Mouse (Mus musculus) myocyte (in vitro differentiated cells): ENCODE data around the gene Mt1. TPM values are rescaled to one million over a fixed set of nuclear protein-coding genes. Genes with fewer than 3 reads are reported as not detected.

Experiments used
- H3K27me3 ChIP-seq: one replicate; pipeline ENCODE4 v1.6.1; 2011; ENCODE audit not compliant: control insufficient read depth, insufficient read depth, insufficient read length
- H3K36me3 ChIP-seq: one replicate; pipeline ENCODE4 v1.6.1; 2011; ENCODE audit not compliant: control insufficient read depth, insufficient read depth
- H3K4me2 ChIP-seq: one replicate; pipeline ENCODE4 v1.6.1; 2011; ENCODE audit warnings: low read depth, control low read depth
- H3K4me3 ChIP-seq: one replicate; pipeline ENCODE4 v1.5.1; 2011; ENCODE audit warnings: mild to moderate bottlenecking, control low read depth, moderate library complexity
- H3K79me2 ChIP-seq: one replicate; pipeline ENCODE4 v1.6.1; 2011; ENCODE audit not compliant: control insufficient read depth, insufficient read depth
- H3ac ChIP-seq: one replicate; pipeline ENCODE4 v1.6.1; 2011; ENCODE audit not compliant: control insufficient read depth, insufficient read length
- CEBPB ChIP-seq: IDR thresholded peaks from 2 replicates; pipeline ENCODE4 v1.6.1; 2011; ENCODE audit warnings: mild to moderate bottlenecking, moderate library complexity; ENCODE audit not compliant: poor library complexity, insufficient read depth, severe bottlenecking
- E2F4 ChIP-seq: IDR thresholded peaks from one replicate; pipeline ENCODE4 v1.6.1; 2011; ENCODE audit warnings: mild to moderate bottlenecking, control low read depth, moderate library complexity; ENCODE audit not compliant: insufficient read depth
- MAX ChIP-seq: IDR thresholded peaks from one replicate; pipeline ENCODE4 v1.6.1; 2011; ENCODE audit warnings: low read depth, mild to moderate bottlenecking, control low read depth
- MYOD1 ChIP-seq, 3 experiments: IDR thresholded peaks; one replicate each; pipeline ENCODE4 v1.6.1; 2011; ENCODE audit warnings: control low read depth in 2 of 3, low read depth in 2 of 3, mild to moderate bottlenecking in 2 of 3, moderate library complexity in 1 of 3; ENCODE audit not compliant: insufficient read length in 2 of 3, control insufficient read depth in 1 of 3
- MYOG ChIP-seq, 3 experiments: IDR thresholded peaks; one replicate each; pipeline ENCODE4 v1.6.1; 2011; ENCODE audit warnings: control low read depth in 2 of 3, low read depth in 2 of 3, mild to moderate bottlenecking in 2 of 3; ENCODE audit not compliant: insufficient read length in 2 of 3, control insufficient read depth in 1 of 3, insufficient read depth in 1 of 3
- POLR2A ChIP-seq: IDR thresholded peaks from one replicate; pipeline ENCODE4 v1.6.1; 2011; ENCODE audit warnings: low read depth, mild to moderate bottlenecking, control low read depth, moderate library complexity; ENCODE audit not compliant: insufficient read length
- POLR2AphosphoS2 ChIP-seq: IDR thresholded peaks from one replicate; pipeline ENCODE4 v1.6.1; 2011; ENCODE audit warnings: low read depth, control low read depth; ENCODE audit not compliant: insufficient read length
- REST ChIP-seq: IDR thresholded peaks from one replicate; pipeline ENCODE4 v1.6.1; 2011; ENCODE audit warnings: mild to moderate bottlenecking, control low read depth, moderate library complexity; ENCODE audit not compliant: insufficient read depth, insufficient read length
- SRF ChIP-seq: IDR thresholded peaks from one replicate; pipeline ENCODE4 v1.6.1; 2011; ENCODE audit warnings: low read depth; ENCODE audit not compliant: control insufficient read depth, insufficient read length
- TCF12 ChIP-seq: IDR thresholded peaks from one replicate; pipeline ENCODE4 v1.6.1; 2011; ENCODE audit warnings: mild to moderate bottlenecking, control low read depth; ENCODE audit not compliant: poor library complexity, insufficient read depth, severe bottlenecking
- TCF3 ChIP-seq: IDR thresholded peaks from one replicate; pipeline ENCODE4 v1.6.1; 2011; ENCODE audit warnings: low read depth, control low read depth; ENCODE audit not compliant: insufficient read length
- USF1 ChIP-seq: IDR thresholded peaks from one replicate; pipeline ENCODE4 v1.6.1; 2011; ENCODE audit warnings: low read depth, mild to moderate bottlenecking, control low read depth, moderate library complexity
- polyA plus RNA-seq: library from polyadenylated mRNA; unstranded; fragments of >200 nt; fragmentation: generic; extraction: Trizol; gene quantifications from one replicate; pipeline ENCODE4 v1.2.1, GENCODE M21; 2012; ENCODE audit warnings: missing spikeins

The Mt1 gene
- polyA plus RNA-seq, 1 experiment: 1,165 TPM

DNA sequence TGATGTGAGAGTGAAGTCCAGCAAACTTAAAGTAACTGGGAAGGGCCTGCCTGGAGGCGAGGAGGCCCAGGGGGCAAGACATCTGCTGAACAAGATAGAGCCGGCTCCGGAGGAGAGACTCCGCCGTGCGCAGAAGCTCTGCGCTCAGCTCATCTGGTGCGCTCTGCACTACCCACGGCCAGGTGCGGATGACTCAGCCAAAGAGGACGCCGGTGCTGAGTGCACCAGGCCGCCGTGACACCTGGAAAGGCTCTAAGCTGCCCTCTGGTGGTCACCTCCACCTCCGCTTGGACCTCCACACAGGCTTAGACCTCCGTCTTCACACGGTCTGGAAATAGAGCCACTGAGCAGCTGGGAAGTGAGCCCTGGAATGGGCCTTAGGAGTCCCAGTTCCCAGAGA lies 7.7 kb downstream of the Mt1 start:
- Histone ChIP-seq H3K4me3 (no peak overlapping the region), H3K27me3 (no peaks in the 10 kb centered on the region), H3K36me3 (no peaks in the 10 kb centered on the region), H3K4me2 (no peak overlapping the region), H3K79me2 (no peaks in the 10 kb centered on the region), H3ac (no peak overlapping the region)
- TF ChIP-seq REST (no peak), MYOD1 (IDR thresholded peaks at IDR 0.05; ENCODE audit: control insufficient read depth in 1 of 3, insufficient read length in 2 of 3, low read depth in 2 of 3) (peak in 1 of 3 experiments; percentile 19)

DNA sequence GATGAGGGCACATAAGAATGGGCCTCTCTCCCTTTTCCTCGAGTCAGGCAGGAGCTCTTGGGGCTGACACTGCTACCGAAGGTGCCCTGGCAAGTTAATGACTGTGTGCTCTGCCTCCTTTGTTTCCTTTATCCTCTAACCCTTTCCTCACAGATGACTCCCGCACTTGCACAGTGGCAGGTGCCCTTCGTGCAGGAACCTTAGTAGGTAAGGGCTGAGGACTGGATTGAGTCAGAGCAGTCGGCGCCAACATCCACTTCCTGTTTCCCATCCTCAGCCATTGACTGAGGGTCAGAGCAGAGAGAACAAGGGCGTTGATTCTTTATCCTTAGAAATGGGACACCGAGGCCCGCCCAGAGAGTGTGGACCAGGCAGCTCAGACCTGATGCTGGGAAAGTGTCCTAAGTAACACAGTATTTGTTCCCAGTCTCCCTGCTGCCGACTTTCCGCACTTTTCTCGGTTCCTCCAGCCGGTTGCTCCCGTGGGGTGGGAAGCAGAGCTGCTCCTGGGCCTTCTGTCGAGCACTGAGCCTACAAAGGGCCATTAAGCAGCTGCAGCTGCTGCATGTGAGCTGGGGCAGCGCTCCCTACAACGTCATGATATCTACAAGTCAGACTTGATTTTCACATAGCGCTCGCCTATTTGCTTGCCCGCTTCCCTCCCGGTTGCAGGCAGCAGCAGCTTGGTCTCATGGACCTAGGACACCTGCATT lies 8.6 kb downstream of the Mt1 start:
- Histone ChIP-seq H3K4me2 (no peak overlapping the region), H3ac (no peak overlapping the region), H3K4me3 (no peak overlapping the region), H3K27me3 (no peaks in the 10 kb centered on the region), H3K36me3 (no peaks in the 10 kb centered on the region), H3K79me2 (no peaks in the 10 kb centered on the region)
- TF ChIP-seq E2F4: no peak
- no peak for TF ChIP-seq SRF
- no peak for TF ChIP-seq TCF3
- TF ChIP-seq TCF12: no peak
- TF ChIP-seq MYOD1 (IDR thresholded peaks at IDR 0.05; ENCODE audit: control insufficient read depth in 1 of 3, insufficient read length in 2 of 3, low read depth in 2 of 3): no peak
- no peak for TF ChIP-seq USF1
- TF ChIP-seq MAX: no peak
- no peak for TF ChIP-seq POLR2AphosphoS2
- TF ChIP-seq MYOG (IDR thresholded peaks at IDR 0.05; ENCODE audit: control insufficient read depth in 1 of 3, insufficient read depth in 1 of 3, insufficient read length in 2 of 3, low read depth in 2 of 3): no peak
- TF ChIP-seq CEBPB: no peak
- no peak for TF ChIP-seq REST
- no peak for TF ChIP-seq POLR2A

DNA sequence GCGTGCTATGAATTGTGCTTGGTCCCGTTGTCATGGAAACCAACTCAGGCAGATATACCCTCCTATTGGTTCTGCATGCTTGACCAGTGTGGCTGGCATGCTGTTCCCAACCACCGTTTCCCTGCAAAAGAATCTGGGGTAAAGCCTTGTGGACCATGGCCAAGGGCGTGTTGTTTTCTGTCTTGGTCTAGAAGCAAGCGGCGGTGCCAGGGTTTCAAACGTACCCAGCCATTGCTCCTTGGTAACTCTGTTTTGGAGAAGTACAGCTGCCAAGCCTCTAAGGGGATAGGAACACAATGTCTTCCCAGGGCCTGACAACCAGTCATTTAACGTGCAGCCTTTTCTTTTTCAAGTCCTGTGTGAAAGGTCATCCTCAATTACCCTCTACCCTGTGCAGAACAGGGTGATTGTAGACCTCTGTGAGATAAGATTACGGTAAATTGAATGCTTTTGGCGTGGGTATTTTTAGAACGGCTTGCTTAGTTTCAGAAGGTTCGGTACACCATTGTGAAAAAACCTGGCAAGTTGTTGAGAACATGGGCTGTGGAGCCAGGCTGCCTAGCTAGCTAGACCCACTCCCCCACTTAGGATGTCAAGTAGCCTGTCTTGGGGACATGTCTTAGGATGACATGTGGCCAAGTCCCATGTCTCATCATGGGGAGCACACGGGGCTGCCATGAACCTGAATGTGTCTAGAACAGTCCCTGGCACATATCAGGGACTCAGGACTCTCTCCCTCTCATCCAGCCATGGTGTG lies 10.6 kb downstream of the Mt1 start:
- H3K4me3 ChIP-seq: no peak overlapping the region
- H3ac ChIP-seq: no peak overlapping the region
- no peak for TF ChIP-seq USF1
- TF ChIP-seq REST: no peak
- no peak for TF ChIP-seq MYOD1 (IDR thresholded peaks at IDR 0.05; ENCODE audit: control insufficient read depth in 1 of 3, insufficient read length in 2 of 3, low read depth in 2 of 3)
- no peak for TF ChIP-seq MAX
- no peak for TF ChIP-seq SRF
- TF ChIP-seq POLR2A: no peak
- TF ChIP-seq TCF3: no peak
- TF ChIP-seq MYOG (IDR thresholded peaks at IDR 0.05; ENCODE audit: control insufficient read depth in 1 of 3, insufficient read depth in 1 of 3, insufficient read length in 2 of 3, low read depth in 2 of 3): no peak
- no peak for TF ChIP-seq CEBPB
- no peak for TF ChIP-seq TCF12
- no peak for TF ChIP-seq E2F4
- no peaks in the 10 kb centered on the region for H3K36me3 ChIP-seq
- no peaks in the 10 kb centered on the region for H3K79me2 ChIP-seq
- H3K4me2 ChIP-seq: no peak overlapping the region
- no peaks in the 10 kb centered on the region for H3K27me3 ChIP-seq

- H3K27me3 ChIP-seq: no peaks in the 10 kb centered on the region
- no peak overlapping the region for H3ac ChIP-seq
- TF ChIP-seq POLR2AphosphoS2 (no peak), POLR2A (no peak), TCF3 (no peak), SRF (no peak)
- H3K4me2 ChIP-seq: no peak overlapping the region
- H3K36me3 ChIP-seq: no peaks in the 10 kb centered on the region
- H3K4me3 ChIP-seq: no peak overlapping the region
- H3K79me2 ChIP-seq: no peaks in the 10 kb centered on the region
Observed at GRCm38 (mm10) chr8:94191101-94191691, 12.3 kb downstream of the Mt1 start.

- Histone ChIP-seq H3K4me3 (no peak overlapping the region), H3ac (no peak overlapping the region), H3K36me3 (no peaks in the 10 kb centered on the region), H3K27me3 (no peaks in the 10 kb centered on the region), H3K4me2 (no peak overlapping the region), H3K79me2 (no peaks in the 10 kb centered on the region)
- TF ChIP-seq E2F4 (no peak), REST (no peak)
Observed at GRCm38 (mm10) chr8:94192926-94193325, 14.0 kb downstream of the Mt1 start.
